Mouse (Mus musculus): Measurements from ENCODE around the gene Tpm4. TPM values are rescaled to one million over a fixed set of nuclear protein-coding genes. Genes with fewer than 3 reads are reported as not detected.

Tpm4 gene
- polyA plus RNA-seq, 1 experiment from 2014 or later, result 874 TPM

GRCm38 (mm10) chr8:72177346-72177925, 42.7 kb downstream of the Tpm4 start:
- WGBS, result 61% methylated on average over 5 of the region's 5 CpGs
- Histone ChIP-seq H3K4me3 (ENCODE audit: low read depth, low read length) (no peak overlapping the region), H3K4me1 (ENCODE audit: control insufficient read depth, insufficient read depth, low read length) (no peaks in the 10 kb centered on the region), H3K27me3 (ENCODE audit: control insufficient read depth, insufficient read depth, low read length) (no peaks in the 10 kb centered on the region), H3K9ac (replicated peaks; ENCODE audit: low read length) (no peak overlapping the region), H3K9me3 (replicated peaks; ENCODE audit: control insufficient read depth, low read length) (no peaks in the 10 kb centered on the region), H3K27ac (replicated peaks; ENCODE audit: low read depth, low read length) (no peak overlapping the region), H3K36me3 (replicated peaks; ENCODE audit: control insufficient read depth, insufficient read depth, low read depth, low read length) (peaks cover 11% of the 10 kb centered on the region), H3K4me2 (ENCODE audit: low read depth, low read length) (no peak overlapping the region)
- ATAC-seq (replicated peaks; ENCODE audit: insufficient number of reproducible peaks, low FRiP score, low TSS enrichment, low read depth), result no peak
- DNase-seq (ENCODE audit: low spot score), result peak; percentile 78

DNA sequence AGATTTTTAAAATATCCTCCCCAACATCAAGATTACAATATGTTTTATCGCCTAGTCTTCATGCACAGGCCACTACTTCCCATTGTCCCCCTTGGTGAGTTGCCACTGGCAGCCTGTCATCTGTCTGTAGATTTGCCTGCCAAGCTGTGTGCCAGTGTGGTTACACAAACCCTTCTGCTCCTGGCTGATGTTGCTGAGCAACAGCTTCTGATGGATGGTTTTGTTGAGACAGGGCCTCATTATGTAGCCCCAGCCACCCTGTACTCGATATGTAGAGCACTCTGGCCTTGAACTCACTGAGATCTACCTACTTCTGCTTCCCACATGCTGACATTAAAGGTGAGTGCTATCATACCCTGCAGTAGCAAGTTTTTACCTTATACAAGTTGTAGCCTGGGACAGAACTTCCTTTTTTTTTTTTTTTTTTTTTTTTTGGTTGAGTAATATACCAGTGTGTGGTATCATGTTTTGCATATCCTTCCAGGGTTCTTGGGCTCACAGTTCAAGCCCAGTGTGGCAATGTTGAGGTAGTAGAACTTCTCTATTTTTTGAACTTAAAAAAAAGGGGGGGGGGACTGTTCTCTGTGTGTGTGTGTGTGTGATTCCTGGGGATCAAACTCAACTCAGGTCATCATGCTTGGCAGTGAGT, 48.9 kb downstream of the Tpm4 start:
- H3K36me3 ChIP-seq (replicated peaks; ENCODE audit: control insufficient read depth, insufficient read depth, low read depth, low read length), result peaks cover 7% of the 10 kb centered on the region
- no peak overlapping the region for H3K4me2 ChIP-seq (ENCODE audit: low read depth, low read length)
- no peaks in the 10 kb centered on the region for H3K9me3 ChIP-seq (replicated peaks; ENCODE audit: control insufficient read depth, low read length)
- 81% methylated on average over 2 of the region's 2 CpGs for WGBS
- no peak for DNase-seq (ENCODE audit: low spot score)
- ATAC-seq (replicated peaks; ENCODE audit: insufficient number of reproducible peaks, low FRiP score, low TSS enrichment, low read depth), result no peak
- H3K27ac ChIP-seq (replicated peaks; ENCODE audit: low read depth, low read length), result no peak overlapping the region
- no peaks in the 10 kb centered on the region for H3K4me1 ChIP-seq (ENCODE audit: control insufficient read depth, insufficient read depth, low read length)
- H3K9ac ChIP-seq (replicated peaks; ENCODE audit: low read length), result no peak overlapping the region
- no peak overlapping the region for H3K4me3 ChIP-seq (ENCODE audit: low read depth, low read length)
- H3K27me3 ChIP-seq (ENCODE audit: control insufficient read depth, insufficient read depth, low read length), result no peaks in the 10 kb centered on the region

GRCm38 (mm10) chr8:72187793-72188331, 53.1 kb downstream of the Tpm4 start:
- ATAC-seq (replicated peaks; ENCODE audit: insufficient number of reproducible peaks, low FRiP score, low TSS enrichment, low read depth), result no peak
- no peaks in the 10 kb centered on the region for H3K36me3 ChIP-seq (replicated peaks; ENCODE audit: control insufficient read depth, insufficient read depth, low read depth, low read length)
- no peaks in the 10 kb centered on the region for H3K4me1 ChIP-seq (ENCODE audit: control insufficient read depth, insufficient read depth, low read length)
- WGBS, result 79% methylated on average over 2 of the region's 2 CpGs
- no peak overlapping the region for H3K4me3 ChIP-seq (ENCODE audit: low read depth, low read length)
- no peak overlapping the region for H3K4me2 ChIP-seq (ENCODE audit: low read depth, low read length)
- no peak overlapping the region for H3K27ac ChIP-seq (replicated peaks; ENCODE audit: low read depth, low read length)
- no peaks in the 10 kb centered on the region for H3K9me3 ChIP-seq (replicated peaks; ENCODE audit: control insufficient read depth, low read length)
- H3K27me3 ChIP-seq (ENCODE audit: control insufficient read depth, insufficient read depth, low read length), result no peaks in the 10 kb centered on the region
- no peak for DNase-seq (ENCODE audit: low spot score)
- no peak overlapping the region for H3K9ac ChIP-seq (replicated peaks; ENCODE audit: low read length)

DNA sequence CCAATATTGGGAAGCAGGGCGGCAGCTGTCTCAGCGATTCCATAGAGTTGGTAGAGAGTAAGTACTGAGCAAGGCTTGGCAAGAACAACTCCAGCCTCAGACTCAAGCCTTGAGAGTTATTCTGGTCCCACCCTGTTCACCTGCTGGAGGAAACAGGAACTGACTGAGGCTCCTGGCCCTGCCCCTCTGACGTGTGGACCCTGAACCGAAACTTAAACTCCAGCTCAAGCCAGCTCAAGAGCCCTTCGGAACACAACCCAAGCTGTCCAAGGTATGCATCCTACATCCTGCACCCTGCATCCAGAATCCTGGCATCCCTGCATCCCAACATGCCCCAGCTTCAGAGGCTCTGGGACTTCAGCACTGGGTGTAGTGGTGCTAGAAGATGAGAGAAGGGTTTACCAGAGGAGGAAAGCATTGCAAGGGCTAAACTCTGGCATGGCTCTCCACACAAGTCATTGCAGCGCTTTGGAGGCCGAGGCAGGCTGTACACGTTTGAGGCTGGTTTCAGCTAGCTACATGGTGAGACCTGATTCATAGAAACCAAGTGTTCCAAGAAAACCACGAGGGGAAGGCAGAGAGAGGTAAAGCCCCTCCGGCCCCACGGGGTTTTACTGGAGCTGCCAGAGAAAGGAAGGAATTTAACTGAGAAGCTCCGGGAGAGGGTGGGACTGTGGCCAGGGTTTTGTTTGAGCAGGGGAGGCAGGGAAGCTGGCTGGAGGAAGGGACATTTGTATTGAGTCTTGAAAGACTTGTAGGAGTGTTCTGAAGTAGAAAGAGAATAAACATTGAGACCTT, 54.8 kb downstream of the Tpm4 start, which contains the start of gene Hsh2d:
Hsh2d (plus strand) TSS at position 222 of the 798 bp plus-strand sequence.
- no peak for DNase-seq (ENCODE audit: low spot score)
- no peaks in the 10 kb centered on the region for H3K4me1 ChIP-seq (ENCODE audit: control insufficient read depth, insufficient read depth, low read length)
- WGBS, result 72% methylated on average over 12 of the region's 12 CpGs
- H3K9me3 ChIP-seq (replicated peaks; ENCODE audit: control insufficient read depth, low read length), result no peaks in the 10 kb centered on the region
- no peak within 1 kb of the TSS for H3K4me3 ChIP-seq (ENCODE audit: low read depth, low read length)
- no peak for ATAC-seq (replicated peaks; ENCODE audit: insufficient number of reproducible peaks, low FRiP score, low TSS enrichment, low read depth)
- no peak within 1 kb of the TSS for H3K27ac ChIP-seq (replicated peaks; ENCODE audit: low read depth, low read length)
- no peak within 1 kb of the TSS for H3K9ac ChIP-seq (replicated peaks; ENCODE audit: low read length)
- H3K36me3 ChIP-seq (replicated peaks; ENCODE audit: control insufficient read depth, insufficient read depth, low read depth, low read length), result no peaks in the 10 kb centered on the region
- H3K4me2 ChIP-seq (ENCODE audit: low read depth, low read length), result no peak within 1 kb of the TSS
- no peaks in the 10 kb centered on the region for H3K27me3 ChIP-seq (ENCODE audit: control insufficient read depth, insufficient read depth, low read length)

DNA sequence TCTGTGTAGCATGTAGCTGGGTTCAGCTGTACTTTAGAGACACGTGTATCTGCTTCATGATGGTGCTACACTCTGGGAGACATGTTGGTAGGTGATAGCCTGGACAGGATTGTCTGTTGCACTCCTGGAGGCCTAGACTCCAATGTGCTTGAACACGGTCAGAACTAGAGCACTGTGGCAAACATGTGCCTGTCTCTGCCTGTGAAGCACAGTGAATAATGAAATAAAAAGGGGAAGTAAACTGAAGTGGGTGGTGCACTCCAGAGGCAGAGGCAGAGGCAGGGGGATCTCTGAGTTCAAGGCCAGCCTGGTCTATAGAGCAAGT, 55.4 kb downstream of the Tpm4 start:
- H3K4me3 ChIP-seq (ENCODE audit: low read depth, low read length), result no peak overlapping the region
- WGBS, result 78% methylated on average over 2 of the region's 2 CpGs
- no peak overlapping the region for H3K27ac ChIP-seq (replicated peaks; ENCODE audit: low read depth, low read length)
- H3K36me3 ChIP-seq (replicated peaks; ENCODE audit: control insufficient read depth, insufficient read depth, low read depth, low read length), result no peaks in the 10 kb centered on the region
- no peaks in the 10 kb centered on the region for H3K4me1 ChIP-seq (ENCODE audit: control insufficient read depth, insufficient read depth, low read length)
- ATAC-seq (replicated peaks; ENCODE audit: insufficient number of reproducible peaks, low FRiP score, low TSS enrichment, low read depth) (no peak), DNase-seq (ENCODE audit: low spot score) (no peak)
- H3K9me3 ChIP-seq (replicated peaks; ENCODE audit: control insufficient read depth, low read length), result no peaks in the 10 kb centered on the region
- H3K4me2 ChIP-seq (ENCODE audit: low read depth, low read length), result no peak overlapping the region
- no peak overlapping the region for H3K9ac ChIP-seq (replicated peaks; ENCODE audit: low read length)
- no peaks in the 10 kb centered on the region for H3K27me3 ChIP-seq (ENCODE audit: control insufficient read depth, insufficient read depth, low read length)

DNA sequence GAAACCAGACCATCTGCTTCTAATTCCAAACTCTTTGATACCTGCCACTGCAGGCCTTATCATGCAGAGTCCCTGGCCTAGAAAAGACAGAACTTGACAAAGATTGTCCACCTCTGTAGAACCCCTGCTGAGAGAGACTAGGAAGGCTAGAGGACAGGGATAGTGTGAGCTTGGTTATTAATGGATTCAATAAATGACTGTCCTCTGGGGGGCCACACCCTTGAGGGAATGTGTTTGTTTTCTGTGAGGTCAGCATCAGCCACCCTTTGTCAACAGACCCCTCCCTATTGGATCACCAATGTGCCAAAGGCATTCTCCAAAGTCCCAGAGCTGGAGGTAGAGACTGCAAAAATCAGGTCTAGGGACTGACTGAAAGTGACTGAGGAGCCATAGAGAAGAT, 57.3 kb downstream of the Tpm4 start:
- Histone ChIP-seq H3K9me3 (replicated peaks; ENCODE audit: control insufficient read depth, low read length) (no peaks in the 10 kb centered on the region), H3K27ac (replicated peaks; ENCODE audit: low read depth, low read length) (no peak overlapping the region), H3K9ac (replicated peaks; ENCODE audit: low read length) (no peak overlapping the region), H3K4me1 (ENCODE audit: control insufficient read depth, insufficient read depth, low read length) (no peaks in the 10 kb centered on the region), H3K36me3 (replicated peaks; ENCODE audit: control insufficient read depth, insufficient read depth, low read depth, low read length) (no peaks in the 10 kb centered on the region), H3K4me3 (ENCODE audit: low read depth, low read length) (no peak overlapping the region), H3K4me2 (ENCODE audit: low read depth, low read length) (no peak overlapping the region), H3K27me3 (ENCODE audit: control insufficient read depth, insufficient read depth, low read length) (no peaks in the 10 kb centered on the region)
- DNase-seq (ENCODE audit: low spot score), result no peak
- no peak for ATAC-seq (replicated peaks; ENCODE audit: insufficient number of reproducible peaks, low FRiP score, low TSS enrichment, low read depth)

- WGBS, result 52% methylated on average over 8 of the region's 8 CpGs
- H3K9me3 ChIP-seq (replicated peaks; ENCODE audit: control insufficient read depth, low read length), result no peaks in the 10 kb centered on the region; the same call in 1 of the 2 replicates
- no peak overlapping the region for H3K4me2 ChIP-seq (ENCODE audit: low read depth, low read length)
- H3K4me1 ChIP-seq (ENCODE audit: control insufficient read depth, insufficient read depth, low read length), result no peaks in the 10 kb centered on the region
- DNase-seq (ENCODE audit: low spot score) (no peak), ATAC-seq (replicated peaks; ENCODE audit: insufficient number of reproducible peaks, low FRiP score, low TSS enrichment, low read depth) (no peak)
- H3K4me3 ChIP-seq (ENCODE audit: low read depth, low read length), result no peak overlapping the region
- no peaks in the 10 kb centered on the region for H3K36me3 ChIP-seq (replicated peaks; ENCODE audit: control insufficient read depth, insufficient read depth, low read depth, low read length)
- H3K9ac ChIP-seq (replicated peaks; ENCODE audit: low read length), result no peak overlapping the region
- no peaks in the 10 kb centered on the region for H3K27me3 ChIP-seq (ENCODE audit: control insufficient read depth, insufficient read depth, low read length)
- H3K27ac ChIP-seq (replicated peaks; ENCODE audit: low read depth, low read length), result no peak overlapping the region
Observed at GRCm38 (mm10) chr8:72197997-72198396, 63.2 kb downstream of the Tpm4 start.
